Mouse (Mus musculus) lung, postnatal 36 days (tissue): ENCODE data around the gene Vps35l.

Source experiments
- DNase-seq: peaks from one replicate; pipeline ENCODE4 v3.0.0; 2022; ENCODE audit warnings: mixed read lengths

The Vps35l gene

GRCm38 (mm10) chr7:118738730-118739129 is 1.3 kb upstream of the Vps35l start:
- DNase-seq = no peak

GRCm38 (mm10) chr7:118740532-118741338 is 709 bp downstream of the Vps35l start:
- peak; percentile 99 for DNase-seq

GRCm38 (mm10) chr7:118742278-118742677 is 2.3 kb downstream of the Vps35l start:
- DNase-seq = no peak

GRCm38 (mm10) chr7:118744766-118745165 is 4.7 kb downstream of the Vps35l start:
- DNase-seq = no peak

GRCm38 (mm10) chr7:118747891-118748672 is 8.1 kb downstream of the Vps35l start:
- DNase-seq = no peak

- DNase-seq = no peak
These were observed 9.7 kb downstream of the Vps35l start for GRCm38 (mm10) chr7:118749706-118750105.

- no peak for DNase-seq
These were observed 11.6 kb downstream of the Vps35l start for GRCm38 (mm10) chr7:118751625-118752024.

- DNase-seq = peak; percentile 58
These were observed 15.7 kb downstream of the Vps35l start for GRCm38 (mm10) chr7:118755756-118756155.

- no peak for DNase-seq
These were observed 16.7 kb downstream of the Vps35l start for GRCm38 (mm10) chr7:118756490-118757265.

GRCm38 (mm10) chr7:118758369-118758768 is 18.3 kb downstream of the Vps35l start:
- no peak for DNase-seq

- DNase-seq = no peak
These were observed 19.3 kb downstream of the Vps35l start for GRCm38 (mm10) chr7:118759372-118759771.

- DNase-seq = no peak
These were observed 23.9 kb downstream of the Vps35l start for GRCm38 (mm10) chr7:118763939-118764338.

GRCm38 (mm10) chr7:118764725-118765124 is 24.7 kb downstream of the Vps35l start:
- DNase-seq = no peak

- DNase-seq = no peak
These were observed 25.6 kb downstream of the Vps35l start for GRCm38 (mm10) chr7:118765604-118766003.

- peak; percentile 80 for DNase-seq
These were observed 26.2 kb downstream of the Vps35l start for GRCm38 (mm10) chr7:118766119-118766833.

- no peak for DNase-seq
These were observed 26.8 kb downstream of the Vps35l start for GRCm38 (mm10) chr7:118766834-118767224.

GRCm38 (mm10) chr7:118769208-118769607 is 29.2 kb downstream of the Vps35l start:
- DNase-seq = no peak

- DNase-seq = no peak
These were observed 29.6 kb downstream of the Vps35l start for GRCm38 (mm10) chr7:118769655-118770054.

- no peak for DNase-seq
These were observed 33.0 kb downstream of the Vps35l start for GRCm38 (mm10) chr7:118773027-118773426.

GRCm38 (mm10) chr7:118775991-118776390 is 36.0 kb downstream of the Vps35l start:
- DNase-seq = no peak

GRCm38 (mm10) chr7:118776491-118776890 is 36.5 kb downstream of the Vps35l start:
- DNase-seq = peak; percentile 8

GRCm38 (mm10) chr7:118777598-118778394 is 37.8 kb downstream of the Vps35l start:
- DNase-seq = peak; percentile 66
